Mouse (Mus musculus) E14TG2a.4 (cell line): ENCODE data around the gene 4930426L09Rik.

Experiments
- CTCF ChIP-seq: conservative IDR thresholded peaks from 2 replicates; pipeline ENCODE4 v1.5.1; 2014; ENCODE audit warnings: low read length
- NANOG ChIP-seq: IDR thresholded peaks from 2 replicates; pipeline ENCODE4 v1.6.1; 2014; ENCODE audit warnings: borderline replicate concordance, low read length, mixed read lengths

DNA sequence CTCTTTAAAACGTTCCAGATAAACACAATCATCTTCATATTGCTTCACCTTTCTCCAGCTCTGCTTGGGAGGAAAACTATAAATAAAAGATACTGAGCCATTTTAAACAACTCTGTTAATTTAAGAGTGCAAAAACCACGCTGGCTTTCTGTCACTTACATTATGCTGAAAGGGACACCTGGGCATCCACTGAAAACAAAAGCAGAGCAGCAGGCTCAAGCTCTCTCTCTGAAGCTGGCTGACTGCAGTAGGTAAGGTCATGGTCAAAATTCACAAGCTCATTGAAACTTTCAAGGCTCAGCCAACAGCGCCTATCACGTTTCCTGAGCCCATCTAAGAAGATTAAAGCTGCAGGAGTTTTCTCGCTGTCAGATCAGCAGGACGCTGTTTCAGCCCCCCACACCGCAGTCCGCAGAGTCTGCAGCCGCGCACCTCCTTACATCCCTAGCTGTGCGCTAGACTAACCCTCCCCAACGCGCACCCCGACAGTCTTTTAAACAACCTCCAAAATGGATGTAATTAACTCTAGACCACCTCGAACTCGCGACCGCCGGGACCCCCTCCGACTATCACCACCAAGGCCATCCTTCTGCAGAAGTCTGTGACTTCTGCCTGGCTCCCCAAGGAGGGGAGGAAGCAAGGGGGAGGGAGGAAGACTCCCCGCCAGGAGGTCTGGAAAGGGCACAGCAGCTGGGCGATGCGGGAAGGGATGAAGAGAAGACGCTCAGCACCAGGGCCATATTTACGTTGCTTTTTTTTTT lies 1.5 kb upstream of the 4930426L09Rik start:
- TF ChIP-seq CTCF (no peak), NANOG (no peak)
